Mouse (Mus musculus) cerebellum, adult 2 months (tissue): ENCODE data around the gene Bcap31. TPM values are rescaled to one million over a fixed set of nuclear protein-coding genes. Genes with fewer than 3 reads are reported as not detected.

Experiments
- DNase-seq, 2 experiments: peaks; one replicate each; pipeline ENCODE4 v3.0.0; 2021
- H3K27ac ChIP-seq: fragments of 200-500 bp; 2 replicates; pipeline ENCODE4 v1.5.1; 2012; ENCODE audit warnings: low read length, control low read depth, inconsistent platforms; ENCODE audit not compliant: insufficient read depth
- H3K27me3 ChIP-seq: fragments of 200-500 bp; 2 replicates; pipeline ENCODE4 v1.6.1; 2012; ENCODE audit warnings: inconsistent platforms, mild to moderate bottlenecking, low read length, moderate library complexity; ENCODE audit not compliant: control insufficient read depth, insufficient read depth
- H3K4me1 ChIP-seq: fragments of 200-500 bp; 2 replicates; pipeline ENCODE4 v1.6.1; 2011; ENCODE audit warnings: low read length; ENCODE audit not compliant: control insufficient read depth, insufficient read depth
- H3K4me3 ChIP-seq: fragments of 200-500 bp; replicated peaks from 2 replicates; pipeline ENCODE3; 2011; ENCODE audit warnings: mild to moderate bottlenecking, low read depth, low read length, control low read depth; ENCODE audit not compliant: insufficient read depth
- CTCF ChIP-seq: fragments of 200-500 bp; IDR thresholded peaks from 2 replicates; pipeline ENCODE4 v1.5.1; 2011; ENCODE audit warnings: low read depth, mild to moderate bottlenecking, control low read depth, low read length, moderate library complexity, borderline replicate concordance; ENCODE audit not compliant: insufficient read depth
- POLR2A ChIP-seq: fragments of 200-500 bp; IDR thresholded peaks from 2 replicates; pipeline ENCODE4 v1.6.1; 2011; ENCODE audit warnings: low read length, control low read depth, borderline replicate concordance; ENCODE audit not compliant: insufficient read depth
- WGBS: fragments of 180-500 bp; shearing (Covaris S2); methylation state at CpG from one replicate; pipeline ENCODE4 v1.1.7; 2018; 5-methylcytosine and 5-hydroxymethylcytosine counted together
- polyA plus RNA-seq: library from polyadenylated mRNA; depleted of rRNA; stranded (reverse); fragments of >200 nt; gene quantifications from 2 replicates; pipeline ENCODE4 v1.2.3, GENCODE M21; 2012

Gene Bcap31
- polyA plus RNA-seq, 1 experiment = 127 TPM

DNA sequence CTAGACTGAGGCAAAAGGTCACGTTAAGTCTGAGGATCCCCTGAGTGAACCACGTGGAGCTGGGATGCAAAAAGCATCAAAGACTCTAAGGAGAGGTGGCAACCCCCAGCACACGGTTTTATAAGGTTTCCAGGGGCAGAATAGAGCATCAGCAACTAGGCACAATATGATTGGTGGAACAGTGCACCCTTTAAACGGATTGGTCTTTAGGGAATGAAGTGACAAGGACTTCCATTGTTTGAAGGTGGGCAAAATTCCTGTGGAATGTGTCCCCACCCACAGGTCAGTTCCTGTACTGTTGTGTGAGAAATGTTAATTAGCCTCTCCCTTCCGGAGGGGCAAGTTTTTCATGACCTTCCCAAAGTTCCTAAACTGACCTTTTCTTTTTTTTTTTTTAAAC lies 23.2 kb upstream of the Bcap31 start:
- H3K27ac ChIP-seq = no peak overlapping the region
- no peak overlapping the region for H3K4me3 ChIP-seq
- H3K27me3 ChIP-seq = no peaks in the 10 kb centered on the region
- DNase-seq = no peak
- WGBS = 65% methylated on average over 5 of the region's 5 CpGs
- no peaks in the 10 kb centered on the region for H3K4me1 ChIP-seq
- TF ChIP-seq POLR2A (no peak), CTCF (no peak)

GRCm38 (mm10) chrX:73738155-73738554 lies 22.2 kb upstream of the Bcap31 start:
- H3K27me3 ChIP-seq = no peaks in the 10 kb centered on the region
- H3K4me1 ChIP-seq = no peaks in the 10 kb centered on the region
- no peak overlapping the region for H3K27ac ChIP-seq
- H3K4me3 ChIP-seq = no peak overlapping the region
- TF ChIP-seq POLR2A (no peak), CTCF (no peak)
- WGBS = 33% methylated on average over 1 of the region's 1 CpGs
- DNase-seq = no peak

GRCm38 (mm10) chrX:73730908-73731307 lies 14.9 kb upstream of the Bcap31 start:
- 58% methylated on average over 1 of the region's 1 CpGs for WGBS

DNA sequence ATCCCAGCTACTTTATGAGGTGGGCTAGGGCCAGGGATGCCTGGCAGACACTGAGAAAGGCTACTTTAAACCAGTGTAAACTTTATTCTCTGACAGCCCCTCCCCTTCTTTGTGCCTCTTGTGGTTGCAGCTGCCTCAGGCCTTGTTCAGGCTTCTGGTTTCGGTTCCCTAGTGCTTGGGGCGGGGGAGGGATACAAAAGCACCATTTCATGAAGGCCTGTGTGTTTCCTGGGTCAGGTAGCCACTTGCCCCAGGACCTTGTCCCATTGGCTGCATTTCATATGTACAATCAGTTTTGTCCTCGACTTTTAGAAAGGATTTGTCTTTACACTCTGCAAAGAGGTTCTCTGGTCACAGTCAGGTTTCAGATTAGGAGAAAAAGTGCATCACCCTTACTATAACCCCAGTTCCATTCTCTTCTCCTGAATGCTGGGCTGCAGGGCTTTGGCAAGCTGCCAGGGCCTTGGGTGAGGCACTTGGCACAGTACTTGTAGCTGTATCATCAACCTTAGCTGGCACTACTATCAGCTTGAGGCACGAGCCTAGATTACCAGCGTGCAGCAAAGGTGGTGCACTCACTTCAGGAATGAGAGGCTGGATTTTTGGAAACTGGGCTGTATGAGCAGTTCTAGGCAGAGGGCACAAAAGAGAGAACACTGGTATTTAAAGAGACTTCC lies 2.8 kb upstream of the Bcap31 start:
- Histone ChIP-seq H3K4me1 (peaks cover 4% of the 10 kb centered on the region; the same call in 1 of the 2 replicates), H3K4me3 (no peak overlapping the region), H3K27ac (no peak overlapping the region), H3K27me3 (no peaks in the 10 kb centered on the region)
- peak; percentile 32 to 46 for DNase-seq
- WGBS = 37% methylated on average over 5 of the region's 5 CpGs
- TF ChIP-seq POLR2A (no peak), CTCF (no peak)

More at GRCm38 (mm10) chrX:73730908-73731307, 14.9 kb upstream of the Bcap31 start:
- H3K4me1 ChIP-seq = no peaks in the 10 kb centered on the region
- no peak for DNase-seq
- no peak overlapping the region for H3K27ac ChIP-seq
- no peak overlapping the region for H3K4me3 ChIP-seq
- H3K27me3 ChIP-seq = no peaks in the 10 kb centered on the region
- no peak for TF ChIP-seq POLR2A
- no peak for TF ChIP-seq CTCF

- Histone ChIP-seq H3K27ac (no peak overlapping the region), H3K27me3 (no peaks in the 10 kb centered on the region), H3K4me1 (peaks cover 4% of the 10 kb centered on the region; the same call in 1 of the 2 replicates), H3K4me3 (no peak overlapping the region)
- TF ChIP-seq CTCF (no peak), POLR2A (no peak)
- DNase-seq = peak; percentile 18 to 20
- 24% methylated on average over 3 of the region's 3 CpGs for WGBS
Measured at GRCm38 (mm10) chrX:73718271-73718670, 2.3 kb upstream of the Bcap31 start.

GRCm38 (mm10) chrX:73717667-73718066 lies 1.7 kb upstream of the Bcap31 start:
- Histone ChIP-seq H3K4me3 (peak overlapping the region; percentile 61), H3K27ac (0 out of 2 replicates have a peak overlapping the region, but pooled peaks have one; percentile 86)

GRCm38 (mm10) chrX:73716709-73717545 lies 952 bp upstream of the Bcap31 start:
- Histone ChIP-seq H3K27me3 (no peaks in the 10 kb centered on the region), H3K4me3 (peak overlapping the region; percentile 61), H3K27ac (peak overlapping the region; percentile 86), H3K4me1 (peaks cover 4% of the 10 kb centered on the region; the same call in 1 of the 2 replicates)
- TF ChIP-seq POLR2A (no peak), CTCF (no peak)
- DNase-seq = peak in 1 of 2 experiments; percentile 27
- 12% methylated on average over 30 of the region's 30 CpGs for WGBS

More at GRCm38 (mm10) chrX:73717667-73718066, 1.7 kb upstream of the Bcap31 start:
- Histone ChIP-seq H3K27me3 (no peaks in the 10 kb centered on the region), H3K4me1 (peaks cover 4% of the 10 kb centered on the region; the same call in 1 of the 2 replicates)
- DNase-seq = peak; percentile 27 to 29
- WGBS = 33% methylated on average over 11 of the region's 11 CpGs
- TF ChIP-seq CTCF (no peak), POLR2A (no peak)
